11 mouse cellular contexts compared by ENCODE assay signal in genomic region chr6:108663241-108664194, GRCm38 (mm10). TPM values are rescaled to one million over a fixed set of nuclear protein-coding genes. Genes with fewer than 3 reads are reported as not detected.
DNase-seq lines count a peak whose midpoint lies in the region; ATAC-seq lines count a peak whose summit lies in the region.
"Had no signal": no experiment of that assay in that cellular context is flagged by ENCODE, and none has a peak within 500 bp of the region (broad histone marks: within the 10 kb centered on the region; RNA-seq: fewer than 3 reads in every experiment).

No protein-coding gene starts in this region.

- WGBS in kidney, embryonic 16.5 days: 85% methylated on average over 8 of the region's 8 CpGs
- WGBS in embryonic facial prominence, embryonic 15.5 days: 75% methylated on average over 8 of the region's 8 CpGs
- 49% methylated on average over 8 of the region's 8 CpGs for WGBS in liver, embryonic 15.5 days (ENCODE audit: insufficient replicate concordance)
- 83% methylated on average over 8 of the region's 8 CpGs for WGBS in kidney, embryonic 14.5 days

- H3K4me2 ChIP-seq in kidney, embryonic 16.5 days (replicated peaks; ENCODE audit: low read depth, low read length): peak overlapping the region; percentile 13; the same call in 1 of the 2 replicates
- peak overlapping the region; percentile 95 for H3K4me2 ChIP-seq in embryonic facial prominence, embryonic 15.5 days (replicated peaks)
- peak overlapping the region; percentile 65 for H3K4me2 ChIP-seq in liver, embryonic 15.5 days
- no peak overlapping the region for H3K4me2 ChIP-seq in kidney, embryonic 14.5 days (replicated peaks; ENCODE audit: low read depth, low read length)

- H3K9ac ChIP-seq in kidney, embryonic 16.5 days (replicated peaks; ENCODE audit: low read length): no peak overlapping the region
- H3K9ac ChIP-seq in embryonic facial prominence, embryonic 15.5 days: no peak overlapping the region
- no peak overlapping the region for H3K9ac ChIP-seq in liver, embryonic 15.5 days
- no peak overlapping the region for H3K9ac ChIP-seq in kidney, embryonic 14.5 days (ENCODE audit: low read depth, low read length)

- no peak overlapping the region for H3K27ac ChIP-seq in kidney, embryonic 16.5 days (ENCODE audit: low read length)
- H3K27ac ChIP-seq in embryonic facial prominence, embryonic 15.5 days (replicated peaks): no peak overlapping the region
- no peak overlapping the region for H3K27ac ChIP-seq in liver, embryonic 15.5 days (replicated peaks)
- H3K27ac ChIP-seq in kidney, embryonic 14.5 days (ENCODE audit: low read depth, low read length): no peak overlapping the region

- H3K27me3 ChIP-seq in kidney, embryonic 16.5 days (ENCODE audit: insufficient read depth, low read length): no peaks in the 10 kb centered on the region; the same call in 1 of the 2 replicates
- no peaks in the 10 kb centered on the region for H3K27me3 ChIP-seq in embryonic facial prominence, embryonic 15.5 days
- peaks cover 47% of the 10 kb centered on the region for H3K27me3 ChIP-seq in liver, embryonic 15.5 days
- H3K27me3 ChIP-seq in kidney, embryonic 14.5 days (ENCODE audit: control insufficient read depth, insufficient read depth, low read length): no peaks in the 10 kb centered on the region

- peaks cover 23% of the 10 kb centered on the region for H3K4me1 ChIP-seq in kidney, embryonic 16.5 days (ENCODE audit: insufficient read depth, low read length)
- H3K4me1 ChIP-seq in embryonic facial prominence, embryonic 15.5 days: peaks cover 57% of the 10 kb centered on the region
- H3K4me1 ChIP-seq in liver, embryonic 15.5 days (replicated peaks): peaks cover 24% of the 10 kb centered on the region
- peaks cover 11% of the 10 kb centered on the region for H3K4me1 ChIP-seq in kidney, embryonic 14.5 days (ENCODE audit: control insufficient read depth, insufficient read depth, low read length)

- DNase-seq in adrenal gland, adult 2 months: peak; percentile 47
- no peak for DNase-seq in adrenal gland, adult 18-20 months (ENCODE audit: low spot score in 2 of 2)
- DNase-seq in kidney, postnatal 36 days: no peak
- DNase-seq in yolk sac, embryonic 10.5 days (ENCODE audit: low spot score): no peak
- DNase-seq: adrenal gland, postnatal 36 days; layer of hippocampus, adult 9-11 months had no signal

- 0 out of 2 replicates have a peak overlapping the region, but pooled peaks have one; percentile 2 for H3K4me3 ChIP-seq in kidney, embryonic 16.5 days (ENCODE audit: low read length)
- H3K4me3 ChIP-seq in embryonic facial prominence, embryonic 15.5 days (replicated peaks): peak overlapping the region; percentile 11
- H3K4me3 ChIP-seq in liver, embryonic 15.5 days (replicated peaks): peak overlapping the region; percentile 51
- H3K4me3 ChIP-seq in kidney, embryonic 14.5 days (ENCODE audit: low read length): no peak overlapping the region
- H3K4me3 ChIP-seq: erythroblast, embryonic 14.5 days had no signal

- peaks cover 18% of the 10 kb centered on the region for H3K36me3 ChIP-seq in kidney, embryonic 16.5 days (ENCODE audit: insufficient read depth, low read length)
- peaks cover 11% of the 10 kb centered on the region; the same call in 1 of the 2 replicates for H3K36me3 ChIP-seq in embryonic facial prominence, embryonic 15.5 days
- H3K36me3 ChIP-seq in liver, embryonic 15.5 days (replicated peaks): peaks cover 14% of the 10 kb centered on the region
- H3K36me3 ChIP-seq in kidney, embryonic 14.5 days (ENCODE audit: control insufficient read depth, insufficient read depth, low read length): no peaks in the 10 kb centered on the region

- H3K9me3 ChIP-seq in kidney, embryonic 16.5 days (ENCODE audit: low read length): no peaks in the 10 kb centered on the region
- H3K9me3 ChIP-seq in embryonic facial prominence, embryonic 15.5 days (replicated peaks): no peaks in the 10 kb centered on the region
- no peaks in the 10 kb centered on the region for H3K9me3 ChIP-seq in liver, embryonic 15.5 days (replicated peaks)
- no peaks in the 10 kb centered on the region for H3K9me3 ChIP-seq in kidney, embryonic 14.5 days (ENCODE audit: control insufficient read depth, low read length)

- no peak for ATAC-seq in kidney, embryonic 16.5 days (ENCODE audit: low FRiP score, low TSS enrichment)
- no peak for ATAC-seq in embryonic facial prominence, embryonic 15.5 days (ENCODE audit: insufficient number of reproducible peaks, low FRiP score, low TSS enrichment, low read depth)
- no peak for ATAC-seq in liver, embryonic 15.5 days (ENCODE audit: insufficient read depth)
- ATAC-seq in kidney, embryonic 14.5 days (ENCODE audit: low FRiP score, low TSS enrichment): no peak

RNA-seq across cellular contexts. Expression of gene Bhlhe40, which starts 3.1 kb away (rescaled TPM):
- 10 to 100 TPM; 61.4 to 91.7 TPM for total RNA-seq in adrenal gland, adult 2 months (2021)
- 26.4 and 50.5 TPM in 2 replicates for polyA plus RNA-seq in adrenal gland, adult 2 months (2012; rRNA removed)
- 10 to 100 TPM; 66.3 to 85.9 TPM for total RNA-seq in adrenal gland, adult 18-20 months (2021)
- polyA plus RNA-seq in kidney, embryonic 16.5 days (2015; fragmentation: Nextera tagmentation; extraction: Ambion mirVana): 16.8 and 18.5 TPM in 2 replicates
- 23.4 and 27.4 TPM in 2 replicates for polyA plus RNA-seq in embryonic facial prominence, embryonic 15.5 days (2015; fragmentation: Nextera tagmentation; extraction: Ambion mirVana)
- polyA plus RNA-seq in liver, embryonic 15.5 days (2015; fragmentation: Nextera tagmentation; extraction: Ambion mirVana): 13.2 and 14.0 TPM in 2 replicates
- 6.9 and 8.1 TPM in 2 replicates for polyA plus RNA-seq in kidney, embryonic 14.5 days (2014; fragmentation: Nextera tagmentation; extraction: Ambion mirVana)
